Mouse (Mus musculus): ENCODE results near the gene Tex44. TPM values are rescaled to one million over a fixed set of nuclear protein-coding genes. Genes with fewer than 3 reads are reported as not detected.
"Not testable (repeated sequence)": the region's sequence is repeated elsewhere in the genome, so short reads cannot be mapped to it uniquely, and the experiment has no call there.

Tex44 gene
- total RNA-seq, 4 experiments from 2014 or later: not detected

DNA sequence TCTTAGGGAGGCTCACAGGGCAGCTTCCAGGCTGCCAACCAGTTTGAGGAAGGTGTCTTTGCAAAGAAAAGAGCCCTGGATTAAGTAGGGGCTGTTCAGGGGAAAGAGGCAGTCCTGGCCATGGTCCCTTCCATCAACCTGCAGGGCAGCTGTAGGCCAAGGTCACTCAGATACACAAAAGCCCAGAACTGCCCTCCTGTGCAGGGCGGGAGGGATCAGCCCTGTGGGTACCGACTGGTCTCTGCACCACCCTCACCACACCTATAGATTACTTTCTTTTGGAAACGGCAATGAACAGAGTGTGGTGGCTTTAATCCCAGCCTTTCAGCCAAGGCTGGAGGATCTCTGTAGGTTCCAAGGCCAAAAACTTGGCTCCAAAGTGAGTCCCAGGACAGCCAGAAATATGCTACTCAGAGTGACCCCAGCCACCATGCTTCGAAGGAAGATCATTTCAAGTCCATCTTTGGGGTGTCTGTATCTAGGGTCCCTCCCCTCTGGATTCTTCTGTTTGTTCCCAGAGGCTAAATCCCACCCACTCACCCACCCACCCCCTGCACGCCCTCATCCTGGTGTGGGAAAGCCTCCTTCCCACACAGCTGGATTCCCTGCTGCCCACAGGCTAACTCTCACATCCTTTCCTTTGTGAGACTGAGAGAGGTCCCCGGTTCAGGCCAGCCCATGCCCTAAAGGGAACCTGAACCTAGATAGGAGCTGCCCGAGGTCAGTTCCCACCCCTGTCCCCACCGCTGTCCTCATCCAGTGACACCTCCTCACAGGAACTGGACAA is 17.4 kb downstream of the Tex44 start:
- no peak for DNase-seq (ENCODE audit: low spot score in 2 of 2)

DNA sequence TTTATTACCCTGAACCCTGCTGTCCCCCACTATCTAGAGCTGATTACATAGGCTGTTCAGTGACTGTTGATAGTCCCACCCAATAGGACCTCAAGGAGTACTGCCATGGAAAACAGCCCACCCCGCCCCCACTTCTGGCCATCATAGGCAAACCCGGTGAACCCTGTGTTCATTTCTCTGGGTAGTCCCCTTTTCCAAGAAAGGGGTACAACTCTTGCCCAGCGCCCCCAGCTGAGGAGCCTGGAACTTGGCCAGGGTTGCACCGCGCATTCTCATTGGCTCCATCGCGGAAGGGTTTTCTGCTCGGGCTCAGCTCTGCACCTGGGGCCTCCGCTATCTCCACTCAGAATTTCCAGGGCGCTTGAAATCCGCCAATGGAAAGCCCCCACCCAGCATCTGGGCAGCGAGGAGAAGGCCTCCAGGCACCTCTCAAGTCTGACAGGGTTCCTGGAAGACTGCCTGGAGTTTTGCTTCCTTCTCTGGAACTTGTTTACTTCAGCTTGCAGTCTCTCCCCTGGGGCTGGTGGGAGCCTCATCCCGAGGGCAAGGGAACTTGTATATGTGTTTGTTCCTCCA is 21.6 kb downstream of the Tex44 start:
- DNase-seq (ENCODE audit: low spot score in 2 of 2): no peak

DNA sequence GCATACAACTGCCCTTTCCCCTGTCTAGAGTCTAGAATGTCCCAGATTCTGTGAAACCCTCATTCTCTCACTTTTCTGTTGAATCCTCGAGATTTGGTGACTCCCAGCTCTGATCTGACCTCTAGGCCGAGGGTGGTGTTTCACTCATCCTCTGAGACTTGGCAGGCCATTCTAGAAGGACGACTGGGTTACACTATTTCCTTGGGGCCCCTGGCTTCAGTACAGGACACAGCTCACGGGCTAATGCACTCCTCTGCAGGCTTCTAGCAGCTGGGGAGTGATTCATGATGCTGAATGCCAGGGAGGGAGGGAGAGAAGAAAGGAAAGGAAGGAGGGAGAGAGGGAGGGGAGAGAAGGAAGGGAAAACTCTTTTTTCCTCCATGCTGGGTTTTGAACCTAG is 22.1 kb downstream of the Tex44 start:
- no peak for DNase-seq (ENCODE audit: low spot score in 2 of 2)

DNA sequence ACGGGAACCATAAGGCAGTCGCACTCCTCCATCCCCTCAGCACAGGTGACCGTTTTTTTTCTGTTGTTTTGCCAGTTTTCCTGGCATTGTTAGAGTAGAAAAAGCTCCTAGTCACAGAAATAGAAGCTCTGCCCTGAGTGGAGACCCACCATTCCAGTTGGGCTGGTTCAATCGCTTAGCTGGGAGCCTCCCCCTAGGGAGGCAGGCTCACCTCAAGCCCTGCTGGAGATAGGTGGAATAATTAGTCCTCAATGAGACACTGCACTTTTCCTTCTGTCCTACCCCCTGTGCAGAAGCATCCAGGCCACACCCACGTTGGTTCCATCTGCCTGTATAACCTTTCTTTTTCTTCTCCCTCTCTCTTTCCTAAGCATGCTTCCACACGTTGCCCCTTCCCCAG is 23.8 kb downstream of the Tex44 start:
- no peak for DNase-seq (ENCODE audit: low spot score in 2 of 2)

DNA sequence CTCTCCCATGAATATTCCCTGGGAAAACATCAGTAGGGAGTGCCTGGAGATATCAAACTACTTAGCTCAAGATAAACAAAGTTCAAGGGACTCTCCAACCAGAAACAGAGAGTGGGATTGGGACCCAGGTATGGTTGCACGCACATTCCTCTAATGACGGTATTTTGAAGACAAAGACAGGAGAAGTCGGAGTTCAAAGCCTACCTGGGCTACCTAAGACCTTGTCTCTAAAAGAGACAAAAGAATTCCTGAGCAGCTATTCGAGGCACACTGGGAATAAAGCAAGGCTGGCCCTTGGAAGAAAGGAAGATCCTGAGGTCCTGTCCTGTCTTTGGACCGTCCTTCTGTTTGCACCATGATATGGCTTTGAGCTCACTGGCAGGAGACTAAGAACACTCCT is 26.6 kb downstream of the Tex44 start:
- DNase-seq (ENCODE audit: low spot score in 2 of 2): no peak

DNA sequence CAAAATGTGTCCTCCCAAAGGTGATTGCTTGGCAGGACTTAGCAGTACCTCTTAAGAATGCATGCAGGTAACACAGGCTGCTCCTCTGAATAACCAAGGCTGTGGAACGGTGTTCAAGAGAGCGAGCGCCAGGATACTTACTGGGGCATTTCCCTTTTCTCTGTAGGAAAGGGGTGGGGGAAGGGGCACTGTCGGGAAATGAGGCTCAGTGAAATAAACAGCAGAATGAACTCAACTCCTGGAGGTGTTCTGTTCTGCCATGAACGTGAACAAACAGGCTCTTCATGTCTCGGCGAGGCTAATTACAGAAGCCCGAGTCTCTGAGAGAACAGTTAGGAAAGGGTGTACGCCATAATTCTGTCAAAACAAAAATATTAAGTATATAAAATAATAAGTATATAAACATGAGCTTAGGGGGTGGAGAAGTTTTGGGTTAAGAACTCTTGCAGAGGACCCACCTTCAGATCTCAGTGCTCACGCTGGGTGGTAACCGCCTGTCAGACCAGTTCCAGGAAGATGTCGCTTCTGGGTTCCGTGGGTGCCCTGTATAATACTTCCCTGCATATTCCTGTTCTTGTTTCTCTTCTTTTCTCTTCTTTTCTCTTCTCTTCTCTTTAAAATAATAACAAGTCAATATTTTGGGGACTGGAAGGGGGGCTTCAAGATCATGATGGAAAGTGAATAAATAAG is 30.9 kb downstream of the Tex44 start:
- no peak for DNase-seq (ENCODE audit: low spot score in 2 of 2)

DNA sequence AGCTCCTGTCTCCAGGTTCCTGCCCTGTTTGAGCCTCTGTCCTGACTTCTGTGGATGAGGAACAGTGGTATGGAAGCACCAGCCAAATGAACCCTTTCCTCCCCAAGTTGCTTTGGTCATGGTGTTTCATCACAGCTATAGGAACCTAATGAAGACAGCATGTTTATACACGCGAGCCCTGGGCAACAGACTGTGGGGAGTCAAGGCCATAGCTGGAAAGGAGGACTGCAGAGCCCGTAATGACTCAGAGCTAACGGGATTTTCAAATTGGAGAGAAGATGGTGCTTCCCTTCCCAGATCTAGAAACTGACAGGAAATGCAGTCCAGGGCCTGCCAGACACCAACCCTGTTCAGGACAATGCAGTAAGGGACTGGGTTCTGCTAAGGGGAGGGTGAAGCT is 33.2 kb downstream of the Tex44 start:
- no peak for DNase-seq (ENCODE audit: low spot score in 2 of 2)

DNA sequence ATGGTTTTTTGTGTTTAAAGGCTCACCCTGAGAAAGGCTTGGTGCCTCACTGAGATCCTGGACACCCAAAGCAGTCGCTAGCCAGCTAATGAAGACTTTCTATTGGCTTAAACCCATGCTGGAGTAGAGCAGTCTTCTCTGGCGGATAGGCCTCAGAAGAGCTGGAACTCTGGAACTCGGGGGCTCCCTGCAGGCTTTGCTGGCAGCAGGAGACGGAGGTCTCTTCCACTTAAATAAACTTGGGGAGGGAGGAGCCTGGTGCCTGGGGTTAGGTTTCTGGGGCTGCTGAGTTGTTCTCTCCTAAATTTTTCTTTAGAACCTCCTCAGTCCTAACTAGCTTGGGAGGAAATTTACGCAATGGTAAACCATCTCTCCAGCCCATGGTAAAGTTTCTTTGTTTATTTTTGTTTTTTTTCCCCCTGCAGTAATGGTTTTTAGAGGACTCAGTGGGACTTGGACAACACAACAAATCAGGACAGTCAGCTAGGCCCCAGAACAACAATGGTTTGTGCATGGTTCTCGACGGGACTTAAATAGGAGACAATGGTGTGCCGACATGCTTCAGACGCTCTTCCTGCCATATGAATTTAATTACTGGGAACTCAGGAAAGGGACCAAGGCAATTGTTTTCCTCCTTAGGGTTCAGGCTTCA is 38.2 kb downstream of the Tex44 start:
- DNase-seq (ENCODE audit: low spot score in 2 of 2): no peak

DNA sequence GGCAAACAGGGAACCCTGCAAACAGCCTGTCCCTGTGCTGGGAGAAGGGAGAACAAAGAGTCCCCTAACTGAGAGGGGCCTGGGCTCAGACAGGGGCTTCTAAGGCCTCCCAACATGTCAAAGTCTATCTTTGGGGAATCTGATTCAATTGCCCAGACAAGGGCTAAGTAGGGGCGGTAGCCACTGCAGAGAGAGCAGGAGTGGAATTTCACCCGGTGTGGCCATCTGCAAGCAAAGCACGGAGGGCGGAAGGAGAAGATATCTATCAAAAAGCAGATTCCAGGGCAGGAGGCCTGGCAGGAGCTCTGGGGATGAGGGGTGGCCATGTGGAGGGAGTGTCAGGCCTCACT is 38.7 kb downstream of the Tex44 start:
- no peak for DNase-seq (ENCODE audit: low spot score in 2 of 2)

DNA sequence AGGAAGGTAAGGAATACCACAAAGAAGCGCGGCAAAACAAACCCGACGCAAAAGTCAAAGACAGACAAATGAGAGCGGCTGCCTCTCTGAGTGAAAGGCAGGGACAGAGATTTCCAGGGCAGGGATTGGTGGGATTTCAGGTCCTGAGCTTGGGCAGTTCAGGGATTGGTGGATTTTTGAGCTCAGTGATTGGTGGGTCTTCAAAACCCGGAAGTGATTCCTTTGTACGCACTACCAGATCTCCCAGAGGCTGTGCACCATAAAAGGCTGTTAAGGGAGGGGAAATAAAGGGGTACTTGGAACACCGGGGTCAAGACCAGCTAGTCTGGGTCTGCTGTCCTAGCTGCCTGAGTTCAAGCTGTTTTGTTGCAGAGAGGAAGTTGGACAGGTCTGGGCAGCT is 41.3 kb downstream of the Tex44 start:
- no peak for DNase-seq (ENCODE audit: low spot score in 2 of 2)

DNA sequence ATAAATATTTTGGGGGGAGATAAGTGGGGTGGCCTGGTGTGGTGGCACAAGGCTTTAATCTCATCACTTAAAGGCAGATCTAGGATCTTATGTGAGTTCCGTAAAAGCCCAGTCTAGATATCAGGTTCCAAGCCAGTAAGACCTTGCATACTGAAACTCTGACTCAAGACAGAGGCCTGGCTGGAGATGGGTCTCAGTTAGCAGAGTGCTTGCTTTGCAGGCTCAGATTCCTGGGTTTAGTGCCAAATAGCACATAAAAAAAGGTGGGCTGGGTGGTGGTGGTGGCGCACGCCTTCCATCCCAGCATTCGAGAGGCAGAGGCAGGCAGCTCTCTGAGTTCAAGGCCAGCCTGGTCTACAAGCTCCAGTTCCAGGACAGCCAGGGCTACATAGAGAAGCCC is 43.7 kb downstream of the Tex44 start:
- no peak for DNase-seq (ENCODE audit: low spot score in 2 of 2)

DNA sequence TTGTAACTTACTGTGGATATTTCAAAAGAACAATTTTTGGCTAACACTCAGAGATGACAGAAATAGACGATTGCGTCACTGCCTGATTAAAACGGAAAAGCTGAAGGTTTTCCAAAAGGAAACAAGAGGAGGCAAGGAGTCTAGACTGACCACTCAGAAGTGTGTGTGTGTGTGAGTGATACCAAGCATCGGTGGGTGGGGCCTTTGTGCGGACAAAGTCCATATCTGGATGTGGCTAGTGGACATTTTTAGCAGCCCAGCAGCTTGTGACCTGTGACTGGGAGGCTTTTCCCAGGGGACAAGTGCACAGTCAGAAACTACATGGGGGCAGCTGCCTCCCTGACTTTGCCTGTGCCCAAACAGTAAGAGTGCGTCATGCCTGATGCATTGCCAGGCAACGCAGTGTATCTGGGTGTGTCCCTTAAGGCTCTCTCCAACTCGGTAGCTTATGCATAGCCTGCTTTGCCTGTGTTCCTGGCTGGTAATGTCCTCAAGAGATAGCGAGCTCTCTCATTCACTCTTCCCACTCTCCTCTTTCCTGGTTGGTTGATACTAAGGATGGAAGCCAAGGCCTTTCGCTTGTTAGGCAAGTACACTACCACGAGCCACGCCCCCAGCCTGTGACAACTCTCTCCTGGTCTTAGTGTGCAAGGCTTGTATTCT is 44.5 kb downstream of the Tex44 start:
- DNase-seq (ENCODE audit: low spot score in 2 of 2): peak in 1 of 2 experiments; percentile 70

DNA sequence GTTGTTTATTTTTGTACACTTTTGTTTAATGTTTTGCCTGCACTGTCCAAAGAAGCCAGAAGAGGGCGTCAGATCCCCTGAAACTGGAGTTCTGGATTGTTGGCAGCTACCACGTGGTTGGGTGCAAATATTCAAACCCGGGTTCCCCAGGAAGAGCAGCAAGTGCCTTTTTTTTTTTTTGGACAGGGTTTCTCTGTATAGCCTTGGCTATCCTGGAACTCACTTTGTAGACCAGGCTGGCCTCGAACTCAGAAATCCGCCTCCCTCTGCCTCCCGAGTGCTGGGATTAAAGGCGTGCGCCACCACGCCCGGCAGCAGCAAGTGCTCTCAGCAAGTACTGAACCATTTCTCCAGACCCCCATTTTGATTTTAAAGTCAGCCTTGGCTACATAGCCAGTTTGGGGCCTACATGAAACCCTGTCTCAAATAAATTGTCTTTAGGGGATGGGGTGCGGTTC is 45.4 kb downstream of the Tex44 start:
- DNase-seq (ENCODE audit: low spot score in 2 of 2): not testable (repeated sequence)

DNA sequence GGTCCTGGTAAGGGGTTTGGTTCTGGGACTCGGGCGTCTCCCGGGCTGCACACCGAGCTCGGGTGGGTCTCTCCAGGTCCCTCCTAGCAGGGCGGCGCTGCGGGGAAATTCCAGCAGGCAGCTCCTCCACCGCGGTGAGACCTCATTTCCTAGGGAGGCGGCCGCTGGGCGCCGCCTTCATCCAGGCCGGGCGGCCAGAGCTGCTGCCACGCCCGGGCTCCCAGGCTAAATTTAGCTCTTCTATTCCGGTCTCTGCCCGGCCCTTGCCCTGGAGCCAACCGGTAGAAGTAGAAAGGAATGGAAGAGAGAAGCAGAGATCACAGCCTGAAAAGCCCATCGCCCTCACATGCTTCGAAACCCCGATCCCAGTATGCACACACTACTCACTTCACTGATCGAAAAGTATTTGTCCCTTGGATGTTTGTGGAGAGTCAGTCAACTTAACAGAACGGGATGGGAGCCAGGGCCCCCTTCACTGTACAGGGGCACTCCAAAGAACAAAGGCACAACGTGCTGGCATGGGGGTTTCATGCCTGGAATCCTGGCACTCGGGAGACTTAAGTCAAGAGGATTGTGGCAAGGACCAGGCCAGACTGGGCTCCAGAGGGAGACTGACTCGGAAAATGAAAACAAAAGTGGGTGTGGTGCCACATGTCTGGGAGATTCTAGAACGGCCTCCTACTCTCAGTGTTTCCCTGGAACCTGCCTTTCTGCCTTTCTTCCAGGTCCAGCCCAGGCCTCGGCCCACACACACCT is 46.2 kb downstream of the Tex44 start:
- no peak for DNase-seq (ENCODE audit: low spot score in 2 of 2)

DNA sequence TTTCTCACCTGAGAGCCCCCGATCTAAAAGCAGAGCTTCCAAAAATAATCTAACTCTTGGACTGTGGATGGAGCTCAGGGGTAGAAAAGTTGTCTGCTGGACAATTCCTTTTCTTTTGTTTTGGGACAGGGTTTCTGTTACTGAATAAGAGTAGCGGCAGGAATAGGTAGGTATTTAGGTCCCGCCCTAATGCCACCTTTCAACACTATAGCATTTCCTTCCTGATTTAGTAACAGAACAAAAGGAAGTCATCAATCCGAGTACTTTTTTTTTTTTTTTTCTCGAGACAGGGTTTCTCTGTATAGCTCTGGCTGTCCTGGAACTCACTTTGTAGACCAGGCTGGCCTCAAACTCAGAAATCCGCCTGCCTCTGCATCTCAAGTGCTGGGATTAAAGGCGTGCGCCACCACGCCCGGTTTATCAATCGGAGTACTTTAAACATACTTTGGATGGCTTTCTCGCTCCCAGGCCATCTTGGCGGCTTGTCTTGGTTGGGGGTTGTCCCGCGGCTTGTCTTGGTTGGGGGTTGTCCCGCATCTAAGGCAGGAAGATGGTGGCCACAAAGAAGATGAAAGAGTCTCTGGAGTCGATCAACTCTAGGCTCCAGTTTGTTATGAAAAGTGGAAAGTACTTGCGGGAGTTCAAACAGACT is 47.1 kb downstream of the Tex44 start:
- DNase-seq (ENCODE audit: low spot score in 2 of 2): no peak

Other genes starting within 250 kb of the Tex44 start
- 1 to 10 TPM in 3 of 4 experiments, under 1 TPM in 1; 0.72 to 1.4 (median 1.2) TPM for gene B3gnt7, start 123.5 kb upstream of the Tex44 start, total RNA-seq (2022)
- 100 to 1,000 TPM; 151 to 166 (median 164) TPM for gene Ncl, start 66.9 kb upstream of the Tex44 start, total RNA-seq (2022)
- under 1 TPM in 2 of 4 experiments, not detected in 2; 0.37 to 0.59 TPM for gene Nmur1, start 101 bp upstream of the Tex44 start, total RNA-seq (2022)
- gene Ptma, start 100.4 kb downstream of the Tex44 start, total RNA-seq (2022): 100 to 1,000 TPM; 407 to 432 (median 416) TPM
- gene Pde6d, start 156.3 kb downstream of the Tex44 start, total RNA-seq (2022): 10 to 100 TPM; 48.3 to 59.9 (median 53.5) TPM
- gene Cops7b, start 156.6 kb downstream of the Tex44 start, total RNA-seq (2022): 10 to 100 TPM; 17.0 to 24.9 (median 22.3) TPM
- gene Nppc, start 244.2 kb downstream of the Tex44 start, total RNA-seq (2022): 10 to 100 TPM in 1 of 4 experiments, 1 to 10 TPM in 3; 9.0 to 12.3 (median 9.2) TPM

Data from left cerebral cortex, adult 8-10 months (tissue).